Mouse (Mus musculus): ENCODE measurements around the gene Tpra1.

Gene Tpra1

GRCm38 (mm10) chr6:88956725-88957124 lies 54.7 kb downstream of the Tpra1 start:
- no peak for DNase-seq (ENCODE audit: low spot score in 2 of 2)

GRCm38 (mm10) chr6:88957313-88957712 lies 55.3 kb downstream of the Tpra1 start:
- no peak for DNase-seq (ENCODE audit: low spot score in 2 of 2)

GRCm38 (mm10) chr6:88957801-88958211 lies 55.8 kb downstream of the Tpra1 start:
- DNase-seq (ENCODE audit: low spot score in 2 of 2), result no peak

DNA sequence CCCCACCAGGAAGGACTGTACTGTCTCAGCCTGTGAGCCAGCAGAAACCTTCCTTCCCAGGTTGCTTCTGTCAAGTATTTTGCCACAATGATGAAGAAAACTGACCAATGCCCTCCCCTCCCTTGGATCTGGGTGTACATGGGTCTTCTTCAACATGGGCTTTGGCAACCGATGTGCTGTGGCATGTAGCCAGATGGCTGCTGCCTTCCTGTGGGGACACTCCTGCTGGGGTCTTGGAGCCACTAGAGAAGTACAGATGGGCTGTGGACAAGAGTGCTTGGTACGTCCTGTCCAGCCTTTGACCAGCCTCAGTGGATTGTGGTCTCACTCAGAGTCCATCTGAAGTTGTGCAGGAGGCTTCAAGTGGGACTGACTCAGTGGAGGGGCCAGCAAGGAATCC lies 56.3 kb downstream of the Tpra1 start:
- no peak for DNase-seq (ENCODE audit: low spot score in 2 of 2)

DNA sequence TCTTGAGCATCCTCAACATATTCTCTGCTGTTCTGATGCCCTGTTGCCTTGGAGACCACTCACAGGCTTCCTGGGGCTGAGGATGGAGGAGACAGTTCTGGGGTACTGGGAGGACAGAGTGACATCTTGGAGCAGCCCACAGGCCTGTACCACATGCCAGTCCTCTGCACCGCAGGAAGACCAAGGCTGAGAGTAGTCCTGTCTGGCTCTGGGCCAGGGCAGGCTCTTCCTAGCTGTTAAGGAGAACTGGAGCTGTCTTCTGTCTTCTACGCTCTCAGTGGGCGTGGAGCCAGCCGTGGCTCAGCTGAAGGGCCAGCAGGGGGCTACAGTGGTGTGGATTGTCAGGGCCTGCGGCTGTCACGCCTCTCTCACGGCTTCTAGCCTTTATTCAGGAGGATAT lies 57.8 kb downstream of the Tpra1 start:
- DNase-seq (ENCODE audit: low spot score in 2 of 2), result peak; percentile 66 to 76

GRCm38 (mm10) chr6:88960941-88961340 lies 58.9 kb downstream of the Tpra1 start:
- DNase-seq (ENCODE audit: low spot score in 2 of 2), result no peak
